Mouse (Mus musculus): ENCODE results near the gene Tbl1x. TPM values are rescaled to one million over a fixed set of nuclear protein-coding genes. Genes with fewer than 3 reads are reported as not detected.

Gene Tbl1x
- polyA plus RNA-seq, 1 experiment from 2014 or later = 67.5 TPM

GRCm38 (mm10) chrX:77550388-77550787, 39.6 kb downstream of the Tbl1x start:
- Histone ChIP-seq H3K4me3 (ENCODE audit: low read depth, low read length) (no peak overlapping the region), H3K9ac (ENCODE audit: low read depth, low read length) (no peak overlapping the region), H3K27me3 (replicated peaks; ENCODE audit: control insufficient read depth, insufficient read depth, low read length) (no peaks in the 10 kb centered on the region), H3K27ac (replicated peaks; ENCODE audit: low read depth, low read length) (no peak overlapping the region), H3K36me3 (ENCODE audit: control insufficient read depth, insufficient read depth, low read length) (no peaks in the 10 kb centered on the region), H3K4me1 (ENCODE audit: control insufficient read depth, insufficient read depth, low read length) (0 out of 2 replicates have a peak, but pooled peaks cover 5% of the 10 kb centered on the region), H3K9me3 (ENCODE audit: control insufficient read depth, low read length) (no peaks in the 10 kb centered on the region), H3K4me2 (ENCODE audit: low read depth, low read length) (no peak overlapping the region)
- ATAC-seq (ENCODE audit: low read depth) = no peak
- no peak for DNase-seq (ENCODE audit: low spot score)

GRCm38 (mm10) chrX:77551306-77551705, 40.5 kb downstream of the Tbl1x start:
- ATAC-seq (ENCODE audit: low read depth) (no peak), DNase-seq (ENCODE audit: low spot score) (no peak)
- Histone ChIP-seq H3K27me3 (replicated peaks; ENCODE audit: control insufficient read depth, insufficient read depth, low read length) (no peaks in the 10 kb centered on the region), H3K4me2 (ENCODE audit: low read depth, low read length) (no peak overlapping the region), H3K27ac (replicated peaks; ENCODE audit: low read depth, low read length) (no peak overlapping the region), H3K36me3 (ENCODE audit: control insufficient read depth, insufficient read depth, low read length) (no peaks in the 10 kb centered on the region), H3K4me1 (ENCODE audit: control insufficient read depth, insufficient read depth, low read length) (0 out of 2 replicates have a peak, but pooled peaks cover 5% of the 10 kb centered on the region), H3K9ac (ENCODE audit: low read depth, low read length) (no peak overlapping the region), H3K4me3 (ENCODE audit: low read depth, low read length) (no peak overlapping the region), H3K9me3 (ENCODE audit: control insufficient read depth, low read length) (no peaks in the 10 kb centered on the region)

- H3K27me3 ChIP-seq (replicated peaks; ENCODE audit: control insufficient read depth, insufficient read depth, low read length) = no peaks in the 10 kb centered on the region
- 56% methylated on average over 3 of the region's 3 CpGs for WGBS
- 0 out of 2 replicates have a peak, but pooled peaks cover 5% of the 10 kb centered on the region for H3K4me1 ChIP-seq (ENCODE audit: control insufficient read depth, insufficient read depth, low read length)
- H3K9ac ChIP-seq (ENCODE audit: low read depth, low read length) = no peak overlapping the region
- no peaks in the 10 kb centered on the region for H3K36me3 ChIP-seq (ENCODE audit: control insufficient read depth, insufficient read depth, low read length)
- DNase-seq (ENCODE audit: low spot score) (no peak), ATAC-seq (ENCODE audit: low read depth) (no peak)
- no peak overlapping the region for H3K4me2 ChIP-seq (ENCODE audit: low read depth, low read length)
- H3K9me3 ChIP-seq (ENCODE audit: control insufficient read depth, low read length) = no peaks in the 10 kb centered on the region
- H3K4me3 ChIP-seq (ENCODE audit: low read depth, low read length) = no peak overlapping the region
- H3K27ac ChIP-seq (replicated peaks; ENCODE audit: low read depth, low read length) = no peak overlapping the region
Measured at GRCm38 (mm10) chrX:77552088-77552487, 41.3 kb downstream of the Tbl1x start.

- WGBS = 70% methylated on average over 1 of the region's 1 CpGs
- Histone ChIP-seq H3K4me2 (ENCODE audit: low read depth, low read length) (no peak overlapping the region), H3K9me3 (ENCODE audit: control insufficient read depth, low read length) (0 out of 2 replicates have a peak, but pooled peaks cover 3% of the 10 kb centered on the region), H3K4me3 (ENCODE audit: low read depth, low read length) (no peak overlapping the region), H3K4me1 (ENCODE audit: control insufficient read depth, insufficient read depth, low read length) (no peaks in the 10 kb centered on the region), H3K9ac (ENCODE audit: low read depth, low read length) (no peak overlapping the region), H3K27me3 (replicated peaks; ENCODE audit: control insufficient read depth, insufficient read depth, low read length) (no peaks in the 10 kb centered on the region), H3K27ac (replicated peaks; ENCODE audit: low read depth, low read length) (no peak overlapping the region), H3K36me3 (ENCODE audit: control insufficient read depth, insufficient read depth, low read length) (no peaks in the 10 kb centered on the region)
- DNase-seq (ENCODE audit: low spot score) (no peak), ATAC-seq (ENCODE audit: low read depth) (no peak)
Measured at GRCm38 (mm10) chrX:77555985-77556384, 45.2 kb downstream of the Tbl1x start.

GRCm38 (mm10) chrX:77559199-77559881, 48.5 kb downstream of the Tbl1x start:
- Histone ChIP-seq H3K27me3 (replicated peaks; ENCODE audit: control insufficient read depth, insufficient read depth, low read length) (no peaks in the 10 kb centered on the region), H3K4me2 (ENCODE audit: low read depth, low read length) (no peak overlapping the region), H3K4me1 (ENCODE audit: control insufficient read depth, insufficient read depth, low read length) (no peaks in the 10 kb centered on the region), H3K4me3 (ENCODE audit: low read depth, low read length) (no peak overlapping the region), H3K9me3 (ENCODE audit: control insufficient read depth, low read length) (0 out of 2 replicates have a peak, but pooled peaks cover 3% of the 10 kb centered on the region), H3K9ac (ENCODE audit: low read depth, low read length) (no peak overlapping the region), H3K36me3 (ENCODE audit: control insufficient read depth, insufficient read depth, low read length) (no peaks in the 10 kb centered on the region), H3K27ac (replicated peaks; ENCODE audit: low read depth, low read length) (no peak overlapping the region)
- no peak for ATAC-seq (ENCODE audit: low read depth)
- DNase-seq (ENCODE audit: low spot score) = peak; percentile 7

- no peak for ATAC-seq (ENCODE audit: low read depth)
- WGBS = 84% methylated on average over 2 of the region's 2 CpGs
Measured at GRCm38 (mm10) chrX:77563616-77564015, 52.8 kb downstream of the Tbl1x start.

GRCm38 (mm10) chrX:77566739-77567138, 55.9 kb downstream of the Tbl1x start:
- H3K27ac ChIP-seq (replicated peaks; ENCODE audit: low read depth, low read length) = no peak overlapping the region

More at GRCm38 (mm10) chrX:77563616-77564015, 52.8 kb downstream of the Tbl1x start:
- no peak overlapping the region for H3K4me2 ChIP-seq (ENCODE audit: low read depth, low read length)
- H3K4me3 ChIP-seq (ENCODE audit: low read depth, low read length) = no peak overlapping the region
- H3K9me3 ChIP-seq (ENCODE audit: control insufficient read depth, low read length) = 0 out of 2 replicates have a peak, but pooled peaks cover 3% of the 10 kb centered on the region
- H3K36me3 ChIP-seq (ENCODE audit: control insufficient read depth, insufficient read depth, low read length) = no peaks in the 10 kb centered on the region
- H3K9ac ChIP-seq (ENCODE audit: low read depth, low read length) = no peak overlapping the region
- DNase-seq (ENCODE audit: low spot score) = no peak
- H3K4me1 ChIP-seq (ENCODE audit: control insufficient read depth, insufficient read depth, low read length) = no peaks in the 10 kb centered on the region
- no peak overlapping the region for H3K27ac ChIP-seq (replicated peaks; ENCODE audit: low read depth, low read length)
- no peaks in the 10 kb centered on the region for H3K27me3 ChIP-seq (replicated peaks; ENCODE audit: control insufficient read depth, insufficient read depth, low read length)

GRCm38 (mm10) chrX:77568013-77568412, 57.2 kb downstream of the Tbl1x start:
- H3K4me2 ChIP-seq (ENCODE audit: low read depth, low read length) = no peak overlapping the region
- ATAC-seq (ENCODE audit: low read depth) (no peak), DNase-seq (ENCODE audit: low spot score) (no peak)
- WGBS = 44% methylated on average over 2 of the region's 2 CpGs
- H3K4me3 ChIP-seq (ENCODE audit: low read depth, low read length) = no peak overlapping the region
- no peak overlapping the region for H3K27ac ChIP-seq (replicated peaks; ENCODE audit: low read depth, low read length)
- H3K9ac ChIP-seq (ENCODE audit: low read depth, low read length) = no peak overlapping the region
- H3K27me3 ChIP-seq (replicated peaks; ENCODE audit: control insufficient read depth, insufficient read depth, low read length) = no peaks in the 10 kb centered on the region
- no peaks in the 10 kb centered on the region for H3K36me3 ChIP-seq (ENCODE audit: control insufficient read depth, insufficient read depth, low read length)
- no peaks in the 10 kb centered on the region for H3K9me3 ChIP-seq (ENCODE audit: control insufficient read depth, low read length)
- no peaks in the 10 kb centered on the region for H3K4me1 ChIP-seq (ENCODE audit: control insufficient read depth, insufficient read depth, low read length)

More at GRCm38 (mm10) chrX:77566739-77567138, 55.9 kb downstream of the Tbl1x start:
- Histone ChIP-seq H3K27me3 (replicated peaks; ENCODE audit: control insufficient read depth, insufficient read depth, low read length) (no peaks in the 10 kb centered on the region), H3K4me3 (ENCODE audit: low read depth, low read length) (no peak overlapping the region), H3K9me3 (ENCODE audit: control insufficient read depth, low read length) (no peaks in the 10 kb centered on the region), H3K4me2 (ENCODE audit: low read depth, low read length) (no peak overlapping the region), H3K9ac (ENCODE audit: low read depth, low read length) (no peak overlapping the region), H3K4me1 (ENCODE audit: control insufficient read depth, insufficient read depth, low read length) (no peaks in the 10 kb centered on the region), H3K36me3 (ENCODE audit: control insufficient read depth, insufficient read depth, low read length) (no peaks in the 10 kb centered on the region)
- ATAC-seq (ENCODE audit: low read depth) = no peak
- WGBS = 92% methylated on average over 1 of the region's 1 CpGs
- DNase-seq (ENCODE audit: low spot score) = no peak

- Histone ChIP-seq H3K36me3 (ENCODE audit: control insufficient read depth, insufficient read depth, low read length) (no peaks in the 10 kb centered on the region), H3K9me3 (ENCODE audit: control insufficient read depth, low read length) (no peaks in the 10 kb centered on the region), H3K4me2 (ENCODE audit: low read depth, low read length) (no peak overlapping the region), H3K9ac (ENCODE audit: low read depth, low read length) (no peak overlapping the region), H3K27ac (replicated peaks; ENCODE audit: low read depth, low read length) (no peak overlapping the region), H3K27me3 (replicated peaks; ENCODE audit: control insufficient read depth, insufficient read depth, low read length) (no peaks in the 10 kb centered on the region), H3K4me1 (ENCODE audit: control insufficient read depth, insufficient read depth, low read length) (no peaks in the 10 kb centered on the region), H3K4me3 (ENCODE audit: low read depth, low read length) (no peak overlapping the region)
- 86% methylated on average over 1 of the region's 1 CpGs for WGBS
- peak; percentile 19 for DNase-seq (ENCODE audit: low spot score)
- peak; percentile 62; the same call in 1 of the 2 replicates for ATAC-seq (ENCODE audit: low read depth)
Measured at GRCm38 (mm10) chrX:77573743-77574142, 62.9 kb downstream of the Tbl1x start.
